Mouse (Mus musculus): Measurements from ENCODE around the gene 2310003L06Rik. TPM values are rescaled to one million over a fixed set of nuclear protein-coding genes. Genes with fewer than 3 reads are reported as not detected.

Gene 2310003L06Rik
- total RNA-seq (2021), result not detected
- long read RNA-seq, experiment 1, result 0 reads
- long read RNA-seq, experiment 2, result 0 reads

- Histone ChIP-seq H3K27ac (no peak within 1 kb of the TSS), H3K4me3 (no peak within 1 kb of the TSS)
- TF ChIP-seq CTCF (IDR thresholded peaks at IDR 0.05), result no peak
- no peak for DNase-seq (ENCODE audit: extremely low spot score in 1 of 2, low spot score in 2 of 2)
- intact Hi-C loops (cut with DNase I), result no loop called here
Measured at GRCm38 (mm10) chr5:87969201-87969600, at the start of gene 2310003L06Rik, which contains the start of gene Gm28434. Gene 2310003L06Rik, plus strand, starts transcription at chr5:87969459. Gene Gm28434, plus strand, starts transcription at chr5:87969517.

- TF ChIP-seq CTCF (IDR thresholded peaks at IDR 0.05), result no peak
- intact Hi-C loops (cut with DNase I), result no loop called here
Measured at GRCm38 (mm10) chr5:87925372-87925771, 43.9 kb upstream of the 2310003L06Rik start, which contains the start of gene Csn3. Gene Csn3, plus strand, starts transcription at chr5:87925579.

DNA sequence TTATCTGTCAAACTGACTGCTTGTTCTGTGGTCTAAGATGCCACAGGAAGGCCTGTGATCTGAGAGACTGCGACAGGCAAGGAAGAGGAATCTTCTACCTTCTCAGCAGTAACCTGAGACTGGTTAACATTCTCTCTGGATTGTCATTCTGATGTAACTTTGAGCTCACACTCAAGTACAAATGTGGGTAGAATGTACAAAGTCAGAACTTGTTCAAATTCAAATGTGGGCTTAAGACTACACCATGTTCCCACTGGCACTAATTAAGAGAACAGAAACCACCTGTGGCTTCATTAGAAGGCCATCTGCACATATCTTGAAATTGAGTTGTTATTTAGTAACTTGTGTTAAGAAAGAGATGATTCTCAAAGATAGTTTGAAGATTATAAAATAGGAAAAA lies 37.7 kb upstream of the 2310003L06Rik start:
- no peak for TF ChIP-seq CTCF (IDR thresholded peaks at IDR 0.05)
- intact Hi-C loops (cut with DNase I), result no loop called here
- Histone ChIP-seq H3K27ac (no peak overlapping the region), H3K4me3 (no peak overlapping the region)
- no peak for DNase-seq (ENCODE audit: extremely low spot score in 1 of 2, low spot score in 2 of 2)

More at GRCm38 (mm10) chr5:87925372-87925771, 43.9 kb upstream of the 2310003L06Rik start, which contains the start of gene Csn3:
- Histone ChIP-seq H3K4me3 (no peak within 1 kb of the TSS), H3K27ac (no peak within 1 kb of the TSS)
- no peak for DNase-seq (ENCODE audit: extremely low spot score in 1 of 2, low spot score in 2 of 2)

- intact Hi-C loops (cut with DNase I), result loop anchor here (2.0 kb wide), 1 partner anchor 156 kb away; no protein-coding TSS in a partner anchor
- no peak overlapping the region for H3K4me3 ChIP-seq
- peak; percentile 59 for TF ChIP-seq CTCF (IDR thresholded peaks at IDR 0.05)
- no peak for DNase-seq (ENCODE audit: extremely low spot score in 1 of 2, low spot score in 2 of 2)
- H3K27ac ChIP-seq, result no peak overlapping the region
Measured at GRCm38 (mm10) chr5:87940752-87941151, 28.5 kb upstream of the 2310003L06Rik start.

DNA sequence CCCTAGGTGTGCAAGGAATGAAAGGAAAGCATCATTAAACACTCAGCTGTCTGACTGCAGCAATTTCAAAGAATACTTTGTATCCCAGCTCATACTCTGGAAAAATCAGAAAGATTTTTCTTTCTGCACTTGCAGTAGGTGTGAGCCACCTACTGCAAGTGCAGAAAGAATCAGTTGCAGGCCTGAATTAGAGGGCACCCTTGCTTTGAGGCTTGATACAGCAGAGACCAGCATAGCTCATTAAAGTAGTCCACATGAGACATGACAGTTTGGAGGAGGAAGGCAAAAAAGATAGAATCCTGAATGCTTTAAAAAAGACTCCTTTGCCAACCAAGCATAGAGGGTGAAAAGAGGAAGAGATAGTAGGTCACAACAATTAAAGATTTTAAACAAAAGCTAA lies 26.7 kb upstream of the 2310003L06Rik start:
- Histone ChIP-seq H3K27ac (no peak overlapping the region), H3K4me3 (no peak overlapping the region)
- TF ChIP-seq CTCF (IDR thresholded peaks at IDR 0.05), result no peak
- intact Hi-C loops (cut with DNase I), result no loop called here
- no peak for DNase-seq (ENCODE audit: extremely low spot score in 1 of 2, low spot score in 2 of 2)

DNA sequence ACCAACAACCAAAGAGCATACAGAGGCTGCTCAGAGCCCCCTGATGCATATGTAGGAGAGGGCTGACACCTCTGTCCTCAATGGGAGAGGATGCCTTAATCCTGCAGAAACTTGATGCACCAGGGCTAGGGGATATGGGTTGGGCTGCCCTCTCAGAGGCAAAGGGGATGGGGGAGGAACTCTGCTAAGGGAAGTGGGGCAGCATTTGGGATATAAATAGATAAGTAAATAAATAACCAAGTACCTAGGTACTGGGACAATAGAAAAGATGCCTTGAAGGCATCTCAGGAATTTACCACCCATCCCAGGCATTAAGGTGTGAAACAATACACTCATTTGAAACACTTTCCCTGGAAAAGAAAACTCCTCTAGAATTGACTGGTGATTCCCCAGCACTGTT lies 17.4 kb upstream of the 2310003L06Rik start:
- H3K4me3 ChIP-seq, result no peak overlapping the region
- TF ChIP-seq CTCF (IDR thresholded peaks at IDR 0.05), result no peak
- intact Hi-C loops (cut with DNase I), result no loop called here
- DNase-seq (ENCODE audit: extremely low spot score in 1 of 2, low spot score in 2 of 2), result no peak
- no peak overlapping the region for H3K27ac ChIP-seq

- no peak for TF ChIP-seq CTCF (IDR thresholded peaks at IDR 0.05)
- Histone ChIP-seq H3K27ac (no peak within 1 kb of the TSS), H3K4me3 (no peak within 1 kb of the TSS)
- intact Hi-C loops (cut with DNase I), result no loop called here
- DNase-seq (ENCODE audit: extremely low spot score in 1 of 2, low spot score in 2 of 2), result no peak
Measured at GRCm38 (mm10) chr5:87979139-87979538, 9.9 kb downstream of the 2310003L06Rik start, which contains the start of gene Cabs1. Gene Cabs1, plus strand, starts transcription at chr5:87979439.

DNA sequence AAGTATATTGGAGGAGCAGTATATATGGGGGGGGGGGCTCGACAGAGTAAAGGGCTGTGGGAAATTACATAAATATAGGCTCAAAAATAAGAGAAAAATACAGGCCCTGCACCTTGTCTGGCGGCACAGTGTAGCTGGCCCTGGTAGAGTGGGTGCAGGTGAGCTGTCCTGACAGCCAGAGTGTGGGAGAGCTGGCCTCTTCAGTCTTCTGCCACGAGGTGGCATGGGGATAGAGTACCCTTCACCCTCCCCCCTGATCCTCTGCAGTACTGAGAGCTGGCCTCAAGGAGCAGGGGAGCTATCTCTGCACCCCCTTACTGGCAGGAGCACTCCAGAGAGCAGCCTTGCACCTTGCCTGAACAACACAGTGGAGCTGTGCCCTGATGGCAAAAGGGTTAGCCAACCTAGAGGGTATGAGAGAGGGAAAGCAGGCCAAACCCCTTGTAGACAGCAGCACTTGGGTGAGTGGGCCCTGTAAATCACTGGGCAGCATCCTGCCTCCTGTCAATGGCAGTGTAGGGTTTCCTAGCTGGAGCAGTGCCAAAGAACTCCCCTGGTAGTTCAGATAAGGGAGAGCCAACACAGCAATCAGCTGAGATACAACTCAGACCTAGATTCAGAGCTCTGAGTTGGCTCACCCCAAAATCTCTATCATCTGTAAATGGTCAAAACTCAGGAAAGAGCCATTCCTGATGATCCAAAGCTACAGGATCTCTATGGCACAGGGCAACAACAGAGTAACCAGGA lies 13.4 kb downstream of the 2310003L06Rik start:
- Histone ChIP-seq H3K4me3 (no peak overlapping the region), H3K27ac (no peak overlapping the region)
- no peak for DNase-seq (ENCODE audit: extremely low spot score in 1 of 2, low spot score in 2 of 2)
- intact Hi-C loops (cut with DNase I), result no loop called here
- TF ChIP-seq CTCF (IDR thresholded peaks at IDR 0.05), result no peak

DNA sequence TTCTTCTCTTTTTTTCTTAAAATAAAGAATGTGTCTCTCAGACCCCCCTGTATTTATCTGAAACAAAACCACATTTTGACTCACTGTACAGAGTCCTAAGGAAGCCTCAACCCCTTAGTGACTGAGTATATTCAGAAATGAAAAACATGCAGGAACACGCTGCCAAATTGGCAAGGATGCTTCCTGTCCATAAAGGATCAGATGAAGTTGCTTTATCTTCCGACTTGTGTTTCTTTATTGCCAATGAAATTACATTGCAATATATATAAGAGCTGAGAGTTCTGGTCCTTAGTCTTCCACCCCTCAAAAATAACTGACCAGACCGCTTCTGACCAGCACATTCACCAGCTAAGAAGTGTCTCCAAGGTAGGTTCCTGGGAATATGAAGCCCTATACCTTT lies 33.0 kb downstream of the 2310003L06Rik start, which contains the start of gene Smr3a:
Smr3a (plus strand) TSS at position 301 of the 400 bp plus-strand sequence.
- no peak for DNase-seq (ENCODE audit: extremely low spot score in 1 of 2, low spot score in 2 of 2)
- H3K4me3 ChIP-seq, result no peak within 1 kb of the TSS
- no peak within 1 kb of the TSS for H3K27ac ChIP-seq
- TF ChIP-seq CTCF (IDR thresholded peaks at IDR 0.05), result no peak
- intact Hi-C loops (cut with DNase I), result no loop called here

DNA sequence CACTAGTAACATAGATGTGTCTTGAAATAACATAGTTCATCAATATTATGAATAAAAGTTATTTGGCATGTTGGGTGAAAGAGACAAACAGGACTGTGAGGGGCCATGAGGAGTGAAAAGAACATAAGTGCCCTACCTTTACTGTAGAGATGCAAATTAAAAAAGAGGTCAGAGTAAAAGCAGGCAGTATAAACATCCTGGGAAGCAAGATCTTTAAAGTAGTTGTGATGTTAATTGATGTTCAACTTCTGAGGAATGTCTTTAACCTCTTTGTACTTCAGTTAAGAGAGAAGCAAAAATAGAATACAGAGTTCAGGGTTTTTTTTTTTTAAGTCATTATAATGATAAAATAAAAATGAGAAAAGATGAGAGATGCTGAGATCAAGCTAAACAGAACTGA lies 36.0 kb downstream of the 2310003L06Rik start:
- TF ChIP-seq CTCF (IDR thresholded peaks at IDR 0.05), result no peak
- DNase-seq (ENCODE audit: extremely low spot score in 1 of 2, low spot score in 2 of 2), result no peak
- H3K27ac ChIP-seq, result no peak overlapping the region
- no peak overlapping the region for H3K4me3 ChIP-seq
- intact Hi-C loops (cut with DNase I), result no loop called here

Other genes starting within 250 kb of the 2310003L06Rik start
- not detected for gene Csn1s2a, start 194.9 kb upstream of the 2310003L06Rik start, total RNA-seq (2021)
- gene Csn1s2b, start 161.4 kb upstream of the 2310003L06Rik start, total RNA-seq (2021), result not detected
- not detected for gene Prr27, start 143.8 kb upstream of the 2310003L06Rik start, total RNA-seq (2021)
- gene Odam, start 84.4 kb upstream of the 2310003L06Rik start, total RNA-seq (2021), result not detected
- gene Csn3, start 43.9 kb upstream of the 2310003L06Rik start, total RNA-seq (2021), result not detected
- gene Gm28434, start 58 bp downstream of the 2310003L06Rik start, total RNA-seq (2021), result not detected
- not detected for gene Cabs1, start 10.0 kb downstream of the 2310003L06Rik start, total RNA-seq (2021)
- gene Smr3a, start 33.1 kb downstream of the 2310003L06Rik start, total RNA-seq (2021), result not detected
- gene Smr2, start 117.1 kb downstream of the 2310003L06Rik start, total RNA-seq (2021), result not detected
- not detected for gene Gm11116, start 142.1 kb downstream of the 2310003L06Rik start, total RNA-seq (2021)
- not detected for gene Gm11115, start 184.6 kb downstream of the 2310003L06Rik start, total RNA-seq (2021)

Data from left cerebral cortex, adult 2 months (tissue).